Mouse (Mus musculus): ENCODE data around the gene Paqr7. TPM values are rescaled to one million over a fixed set of nuclear protein-coding genes. Genes with fewer than 3 reads are reported as not detected.

The Paqr7 gene
- total RNA-seq, 2 experiments from 2014 or later: 3.9 to 5.4 TPM

DNA sequence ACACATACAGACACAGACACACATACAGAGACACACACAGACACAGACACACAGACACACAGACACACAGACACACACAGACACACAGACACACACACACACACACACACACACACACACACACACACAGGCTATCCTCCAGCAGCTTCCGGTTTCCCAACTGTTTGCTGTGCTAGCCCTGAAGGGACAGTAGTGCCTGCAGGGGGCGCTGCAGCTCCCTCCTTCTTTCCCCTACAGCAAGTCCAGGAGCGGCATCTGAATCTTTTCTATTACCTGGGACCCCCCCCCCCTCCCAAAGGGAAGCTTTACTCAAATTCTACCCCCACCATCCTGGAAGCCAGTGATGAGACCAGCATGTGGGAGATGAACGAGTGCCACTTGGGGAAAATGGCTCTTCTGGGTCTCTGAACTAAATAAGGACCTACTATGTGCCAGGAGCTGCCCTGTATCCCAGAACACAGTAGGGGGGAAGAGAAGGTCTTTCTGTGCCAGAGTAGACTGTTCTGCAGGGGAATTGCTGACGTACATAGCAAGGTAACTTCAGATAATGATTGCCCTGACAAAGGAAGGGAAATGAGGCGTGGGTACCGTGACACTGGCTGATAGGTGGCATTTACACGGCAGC lies 59.6 kb downstream of the Paqr7 start:
- intact Hi-C loops (cut with DNase I; ENCODE audit: low total_unique reads): no loop called here
- DNase-seq: peak; percentile 59

DNA sequence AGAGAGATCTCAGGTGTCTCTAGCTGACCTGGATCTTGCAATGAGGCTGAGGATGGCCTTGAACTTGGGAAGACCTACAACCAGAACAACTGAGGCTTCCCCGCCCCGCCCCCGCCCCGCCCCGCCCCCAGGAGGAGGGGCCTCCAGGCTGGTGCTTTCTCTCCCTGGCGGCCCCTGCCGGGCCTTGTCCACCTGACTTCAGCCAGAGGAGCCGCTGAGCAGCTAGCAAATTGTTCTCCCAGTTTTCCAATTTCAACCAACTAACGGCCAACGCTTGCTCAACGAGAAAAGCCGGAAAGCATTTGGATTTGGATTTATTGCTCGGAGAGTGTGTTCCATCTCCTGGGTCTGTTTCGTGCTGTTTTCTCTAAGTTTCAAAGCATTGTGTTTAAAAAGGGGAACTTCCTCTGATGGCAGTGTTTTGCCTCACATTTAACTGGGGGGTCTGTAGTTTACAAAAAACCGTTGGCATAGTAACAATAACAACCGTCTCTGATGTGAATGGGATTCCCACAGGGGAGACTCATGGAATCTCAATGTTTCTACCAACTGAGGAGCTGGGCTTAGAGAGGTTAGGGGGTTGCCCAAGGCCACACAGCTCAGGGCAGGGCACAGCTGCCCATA lies 61.2 kb downstream of the Paqr7 start:
- intact Hi-C loops (cut with DNase I; ENCODE audit: low total_unique reads): no loop called here
- no peak for DNase-seq

DNA sequence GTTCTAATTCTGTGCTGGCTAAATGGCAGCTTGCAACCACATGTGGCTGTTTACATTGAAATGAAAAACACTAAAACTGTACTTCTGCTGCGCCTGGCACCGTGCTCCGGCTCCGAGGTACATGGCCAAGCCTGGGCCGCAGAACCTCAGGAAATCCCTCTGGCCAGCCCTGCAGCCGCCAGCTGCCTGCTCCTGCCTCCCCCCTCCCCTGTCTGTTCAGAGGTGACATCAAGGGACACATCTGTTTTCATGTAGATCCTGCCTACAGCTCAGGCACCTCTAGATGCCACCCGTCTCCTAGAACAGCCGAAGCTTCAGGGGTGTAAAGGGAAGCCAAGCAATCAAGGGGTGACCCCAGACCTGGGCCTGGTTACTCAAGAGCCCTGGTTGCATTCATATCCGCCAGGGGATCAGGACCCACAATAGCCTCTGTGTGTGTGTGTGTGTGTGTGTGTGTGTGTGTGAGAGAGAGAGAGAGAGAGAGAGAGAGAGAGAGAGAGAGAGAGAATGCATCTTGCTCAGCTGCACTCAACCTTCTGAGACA lies 62.1 kb downstream of the Paqr7 start:
- intact Hi-C loops (cut with DNase I; ENCODE audit: low total_unique reads): no loop called here
- DNase-seq: peak; percentile 60

DNA sequence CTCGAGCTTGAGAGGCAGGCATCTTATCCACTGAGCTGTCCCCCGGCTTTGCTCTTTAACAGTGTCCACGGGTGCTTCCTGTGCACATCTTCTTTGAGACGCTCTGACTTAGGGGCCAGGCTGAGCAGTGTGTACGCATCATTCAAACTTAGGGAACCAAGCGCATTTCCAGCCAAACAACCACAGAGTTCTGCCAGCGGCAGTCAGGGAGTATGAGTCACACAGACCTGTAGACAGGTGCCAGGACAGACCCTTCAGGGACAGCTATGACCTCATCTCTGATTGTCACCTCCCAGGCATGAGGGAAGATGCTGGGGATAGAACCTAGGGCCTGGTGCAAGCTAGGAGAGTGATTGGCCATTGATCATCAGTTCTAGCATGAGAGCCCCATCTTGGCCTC lies 62.7 kb downstream of the Paqr7 start:
- intact Hi-C loops (cut with DNase I; ENCODE audit: low total_unique reads): no loop called here
- no peak for DNase-seq

Small RNA genes lying within 50 kb of the gene (microRNA-seq; reads per million reads assigned to microRNA genes)
- 1.0 to 1.3 reads per million in 2 experiments for gene Gm23634

Other genes starting within 250 kb of the Paqr7 start
- not detected for gene Gm30191, start 249.8 kb upstream of the Paqr7 start, total RNA-seq (2021)
- 1 to 10 TPM; 5.9 to 6.0 TPM for gene Grrp1, start 242.6 kb upstream of the Paqr7 start, total RNA-seq (2021)
- 1 to 10 TPM; 4.8 to 5.3 TPM for gene Pdik1l, start 208.8 kb upstream of the Paqr7 start, total RNA-seq (2021)
- gene Trim63, start 181.6 kb upstream of the Paqr7 start, total RNA-seq (2021): 100 to 1,000 TPM; 103 to 224 TPM
- 1 to 10 TPM in 1 of 2 experiments, under 1 TPM in 1; 0.47 to 6.3 TPM for gene Slc30a2, start 153.5 kb upstream of the Paqr7 start, total RNA-seq (2021)
- 10 to 100 TPM; 36.3 to 37.2 TPM for gene Extl1, start 112.8 kb upstream of the Paqr7 start, total RNA-seq (2021)
- 1 to 10 TPM; 3.2 to 3.4 TPM for gene Pafah2, start 100.4 kb upstream of the Paqr7 start, total RNA-seq (2021)
- gene Stmn1, start 28.4 kb upstream of the Paqr7 start, total RNA-seq (2021): 10 to 100 TPM; 29.4 to 37.7 TPM
- under 1 TPM; 0.29 to 0.86 TPM for gene Aunip, start 14.3 kb downstream of the Paqr7 start, total RNA-seq (2021)
- 100 to 1,000 TPM; 113 to 118 TPM for gene Mtfr1l, start 38.7 kb downstream of the Paqr7 start, total RNA-seq (2021)
- 10 to 100 TPM; 16.4 to 18.5 TPM for gene Selenon, start 55.5 kb downstream of the Paqr7 start, total RNA-seq (2021)
- 1 to 10 TPM; 7.9 to 9.5 TPM for gene Man1c1, start 207.6 kb downstream of the Paqr7 start, total RNA-seq (2021)

All from gastrocnemius, postnatal 14 days (tissue).